Mouse (Mus musculus): ENCODE results near the gene Gm11562. TPM values are rescaled to one million over a fixed set of nuclear protein-coding genes. Genes with fewer than 3 reads are reported as not detected.
"Not testable (repeated sequence)": the region's sequence is repeated elsewhere in the genome, so short reads cannot be mapped to it uniquely, and the experiment has no call there.

Gm11562 gene
- polyA plus RNA-seq, 1 experiment = not detected

- Histone ChIP-seq H3K36me3 (ENCODE audit: control insufficient read depth, insufficient read depth, low read length, poor library complexity, severe bottlenecking) (no peaks in the 10 kb centered on the region), H3K9me3 (replicated peaks; ENCODE audit: control insufficient read depth, insufficient read depth, low read length, poor library complexity, severe bottlenecking) (no peaks in the 10 kb centered on the region), H3K27ac (ENCODE audit: insufficient read depth, low read length) (no peak overlapping the region), H3K9ac (ENCODE audit: low read depth, poor library complexity, severe bottlenecking) (no peak overlapping the region), H3K4me1 (ENCODE audit: control insufficient read depth, insufficient read depth, low read length) (no peaks in the 10 kb centered on the region), H3K4me3 (ENCODE audit: low read depth, low read length) (no peak overlapping the region), H3K27me3 (ENCODE audit: control insufficient read depth, insufficient read depth, low read length, poor library complexity, severe bottlenecking) (no peaks in the 10 kb centered on the region)
- TF ChIP-seq CTCF (IDR thresholded peaks at IDR 0.05; ENCODE audit: low read depth, low read length) = no peak
- TF ChIP-seq EP300 (IDR thresholded peaks at IDR 0.05; ENCODE audit: insufficient read depth, low read depth, low read length) = no peak
- no peak for TF ChIP-seq POLR2A (IDR thresholded peaks at IDR 0.05; ENCODE audit: insufficient read depth, low read length)
Measured at GRCm38 (mm10) chr11:99609126-99609525, 11.1 kb downstream of the Gm11562 start.

GRCm38 (mm10) chr11:99603208-99603607, 17.0 kb downstream of the Gm11562 start, which contains the start of gene Gm11938:
Gene Gm11938, minus strand, starts transcription at chr11:99603308.
- not testable (repeated sequence) for H3K4me1 ChIP-seq (ENCODE audit: control insufficient read depth, insufficient read depth, low read length); H3K27ac ChIP-seq (ENCODE audit: insufficient read depth, low read length); H3K27me3 ChIP-seq (ENCODE audit: control insufficient read depth, insufficient read depth, low read length, poor library complexity, severe bottlenecking)

GRCm38 (mm10) chr11:99597742-99598141, 22.5 kb downstream of the Gm11562 start, which contains the start of gene Krtap9-3:
Gene Krtap9-3, minus strand, starts transcription at chr11:99598105.
- H3K4me1 ChIP-seq (ENCODE audit: control insufficient read depth, insufficient read depth, low read length); H3K9me3 ChIP-seq (replicated peaks; ENCODE audit: control insufficient read depth, insufficient read depth, low read length, poor library complexity, severe bottlenecking); H3K36me3 ChIP-seq (ENCODE audit: control insufficient read depth, insufficient read depth, low read length, poor library complexity, severe bottlenecking); H3K9ac ChIP-seq (ENCODE audit: low read depth, poor library complexity, severe bottlenecking); H3K4me3 ChIP-seq (ENCODE audit: low read depth, low read length); H3K27me3 ChIP-seq (ENCODE audit: control insufficient read depth, insufficient read depth, low read length, poor library complexity, severe bottlenecking); H3K27ac ChIP-seq (ENCODE audit: insufficient read depth, low read length): not testable (repeated sequence)

More at GRCm38 (mm10) chr11:99603208-99603607, 17.0 kb downstream of the Gm11562 start, which contains the start of gene Gm11938:
- H3K9ac ChIP-seq (ENCODE audit: low read depth, poor library complexity, severe bottlenecking); H3K9me3 ChIP-seq (replicated peaks; ENCODE audit: control insufficient read depth, insufficient read depth, low read length, poor library complexity, severe bottlenecking); H3K36me3 ChIP-seq (ENCODE audit: control insufficient read depth, insufficient read depth, low read length, poor library complexity, severe bottlenecking); H3K4me3 ChIP-seq (ENCODE audit: low read depth, low read length): not testable (repeated sequence)

GRCm38 (mm10) chr11:99590981-99591380, 29.3 kb downstream of the Gm11562 start, which contains the start of gene Krtap1-3:
Gene Krtap1-3, minus strand, starts transcription at chr11:99591339.
- Histone ChIP-seq H3K9me3 (replicated peaks; ENCODE audit: control insufficient read depth, insufficient read depth, low read length, poor library complexity, severe bottlenecking) (no peaks in the 10 kb centered on the region), H3K9ac (ENCODE audit: low read depth, poor library complexity, severe bottlenecking) (no peak within 1 kb of the TSS), H3K4me3 (ENCODE audit: low read depth, low read length) (no peak within 1 kb of the TSS), H3K36me3 (ENCODE audit: control insufficient read depth, insufficient read depth, low read length, poor library complexity, severe bottlenecking) (no peaks in the 10 kb centered on the region), H3K27ac (ENCODE audit: insufficient read depth, low read length) (no peak within 1 kb of the TSS), H3K27me3 (ENCODE audit: control insufficient read depth, insufficient read depth, low read length, poor library complexity, severe bottlenecking) (no peaks in the 10 kb centered on the region), H3K4me1 (ENCODE audit: control insufficient read depth, insufficient read depth, low read length) (no peaks in the 10 kb centered on the region)
- TF ChIP-seq POLR2A (IDR thresholded peaks at IDR 0.05; ENCODE audit: insufficient read depth, low read length) (no peak), EP300 (IDR thresholded peaks at IDR 0.05; ENCODE audit: insufficient read depth, low read depth, low read length) (no peak), CTCF (IDR thresholded peaks at IDR 0.05; ENCODE audit: low read depth, low read length) (no peak)

GRCm38 (mm10) chr11:99585096-99585495, 35.1 kb downstream of the Gm11562 start:
- Histone ChIP-seq H3K36me3 (ENCODE audit: control insufficient read depth, insufficient read depth, low read length, poor library complexity, severe bottlenecking) (no peaks in the 10 kb centered on the region), H3K4me3 (ENCODE audit: low read depth, low read length) (no peak overlapping the region), H3K27ac (ENCODE audit: insufficient read depth, low read length) (no peak overlapping the region), H3K27me3 (ENCODE audit: control insufficient read depth, insufficient read depth, low read length, poor library complexity, severe bottlenecking) (no peaks in the 10 kb centered on the region), H3K4me1 (ENCODE audit: control insufficient read depth, insufficient read depth, low read length) (no peaks in the 10 kb centered on the region), H3K9me3 (replicated peaks; ENCODE audit: control insufficient read depth, insufficient read depth, low read length, poor library complexity, severe bottlenecking) (no peaks in the 10 kb centered on the region), H3K9ac (ENCODE audit: low read depth, poor library complexity, severe bottlenecking) (no peak overlapping the region)
- TF ChIP-seq POLR2A (IDR thresholded peaks at IDR 0.05; ENCODE audit: insufficient read depth, low read length) (no peak), EP300 (IDR thresholded peaks at IDR 0.05; ENCODE audit: insufficient read depth, low read depth, low read length) (no peak), CTCF (IDR thresholded peaks at IDR 0.05; ENCODE audit: low read depth, low read length) (no peak)

- Histone ChIP-seq H3K9ac (ENCODE audit: low read depth, poor library complexity, severe bottlenecking) (no peak within 1 kb of the TSS), H3K4me3 (ENCODE audit: low read depth, low read length) (no peak within 1 kb of the TSS), H3K27ac (ENCODE audit: insufficient read depth, low read length) (no peak within 1 kb of the TSS), H3K27me3 (ENCODE audit: control insufficient read depth, insufficient read depth, low read length, poor library complexity, severe bottlenecking) (no peaks in the 10 kb centered on the region), H3K9me3 (replicated peaks; ENCODE audit: control insufficient read depth, insufficient read depth, low read length, poor library complexity, severe bottlenecking) (no peaks in the 10 kb centered on the region), H3K4me1 (ENCODE audit: control insufficient read depth, insufficient read depth, low read length) (no peaks in the 10 kb centered on the region), H3K36me3 (ENCODE audit: control insufficient read depth, insufficient read depth, low read length, poor library complexity, severe bottlenecking) (no peaks in the 10 kb centered on the region)
- TF ChIP-seq CTCF (IDR thresholded peaks at IDR 0.05; ENCODE audit: low read depth, low read length) (no peak), EP300 (IDR thresholded peaks at IDR 0.05; ENCODE audit: insufficient read depth, low read depth, low read length) (no peak), POLR2A (IDR thresholded peaks at IDR 0.05; ENCODE audit: insufficient read depth, low read length) (no peak)
Measured at GRCm38 (mm10) chr11:99583245-99583704, 37.0 kb downstream of the Gm11562 start, which contains the start of gene Krtap1-4. Gene Krtap1-4, minus strand, starts transcription at chr11:99583654.

Measured in ES-Bruce4 (cell line).